Mouse (Mus musculus) E14TG2a.4 (cell line): ENCODE data around the gene Thbs2.

Experiments
- H3K27me3 ChIP-seq: 2 replicates; pipeline ENCODE4 v1.6.1; 2014; ENCODE audit warnings: low read length, control low read depth; ENCODE audit not compliant: insufficient read depth
- H3K36me3 ChIP-seq: 2 replicates; pipeline ENCODE4 v1.6.1; 2014; ENCODE audit warnings: low read length, control low read depth; ENCODE audit not compliant: insufficient read depth
- H3K4me1 ChIP-seq: replicated peaks from 2 replicates; pipeline ENCODE4 v1.6.1; 2014; ENCODE audit warnings: low read depth, low read length, control low read depth
- H3K4me3 ChIP-seq: replicated peaks from 2 replicates; pipeline ENCODE4 v1.5.1; 2014; ENCODE audit warnings: mild to moderate bottlenecking, low read length
- H3K9me3 ChIP-seq: 2 replicates; pipeline ENCODE4 v1.6.1; 2014; ENCODE audit warnings: low read length, control low read depth
- CTCF ChIP-seq: conservative IDR thresholded peaks from 2 replicates; pipeline ENCODE4 v1.5.1; 2014; ENCODE audit warnings: low read length
- NANOG ChIP-seq: IDR thresholded peaks from 2 replicates; pipeline ENCODE4 v1.6.1; 2014; ENCODE audit warnings: borderline replicate concordance, low read length, mixed read lengths
- POU5F1 ChIP-seq: IDR thresholded peaks from 2 replicates; pipeline ENCODE4 v1.6.1; 2014; ENCODE audit warnings: low read length, borderline replicate concordance

Thbs2 gene

DNA sequence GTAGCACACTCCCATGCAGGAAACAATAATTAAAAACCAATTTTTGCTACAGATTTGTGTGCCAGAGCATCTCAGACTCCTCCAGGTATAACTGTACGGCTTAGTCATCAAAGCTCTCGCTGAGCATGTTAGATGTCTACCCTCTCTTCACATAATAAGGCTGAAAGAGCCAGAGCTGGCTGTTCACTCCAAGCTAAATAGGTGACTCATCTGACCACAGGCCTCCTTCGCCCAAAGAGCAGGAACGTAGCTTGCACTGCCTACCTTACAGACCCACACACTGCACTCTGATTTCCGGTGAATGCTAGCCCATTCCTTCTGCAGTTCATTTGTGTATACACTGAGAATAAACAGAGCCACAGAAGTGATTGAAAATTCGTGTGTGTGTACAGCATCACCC, 31.6 kb downstream of the Thbs2 start:
- no peak for TF ChIP-seq POU5F1
- no peak for TF ChIP-seq NANOG
- TF ChIP-seq CTCF, result no peak

DNA sequence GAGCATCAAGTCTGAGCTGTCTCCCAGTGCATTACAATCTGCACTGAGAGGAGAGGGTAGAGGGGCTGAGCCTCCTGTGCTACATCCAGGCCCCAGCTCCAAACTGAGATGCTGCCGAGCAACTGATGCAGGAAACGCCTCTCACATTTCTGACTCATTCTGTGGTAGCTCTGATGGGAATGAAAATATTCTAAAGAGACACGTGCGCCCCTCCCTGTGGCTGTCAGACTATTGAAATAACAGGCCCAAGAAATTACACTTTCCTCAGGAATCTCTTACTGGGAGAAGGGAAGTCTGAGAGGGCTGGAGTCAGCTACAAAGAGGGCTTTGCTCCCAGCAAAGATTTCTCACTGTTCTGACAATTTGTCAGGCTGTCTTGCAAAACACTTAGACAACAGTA, 34.3 kb downstream of the Thbs2 start:
- no peaks in the 10 kb centered on the region for H3K9me3 ChIP-seq
- no peaks in the 10 kb centered on the region for H3K36me3 ChIP-seq
- no peak for TF ChIP-seq POU5F1
- no peak for TF ChIP-seq NANOG
- TF ChIP-seq CTCF, result no peak
- H3K4me1 ChIP-seq, result peaks cover 4% of the 10 kb centered on the region
- no peak overlapping the region for H3K4me3 ChIP-seq
- peaks cover 9% of the 10 kb centered on the region for H3K27me3 ChIP-seq

More for the DNA sequence above, 31.6 kb downstream of the Thbs2 start:
- H3K4me1 ChIP-seq, result no peaks in the 10 kb centered on the region
- H3K9me3 ChIP-seq, result no peaks in the 10 kb centered on the region
- H3K36me3 ChIP-seq, result no peaks in the 10 kb centered on the region
- peaks cover 9% of the 10 kb centered on the region for H3K27me3 ChIP-seq
- H3K4me3 ChIP-seq, result no peak overlapping the region

DNA sequence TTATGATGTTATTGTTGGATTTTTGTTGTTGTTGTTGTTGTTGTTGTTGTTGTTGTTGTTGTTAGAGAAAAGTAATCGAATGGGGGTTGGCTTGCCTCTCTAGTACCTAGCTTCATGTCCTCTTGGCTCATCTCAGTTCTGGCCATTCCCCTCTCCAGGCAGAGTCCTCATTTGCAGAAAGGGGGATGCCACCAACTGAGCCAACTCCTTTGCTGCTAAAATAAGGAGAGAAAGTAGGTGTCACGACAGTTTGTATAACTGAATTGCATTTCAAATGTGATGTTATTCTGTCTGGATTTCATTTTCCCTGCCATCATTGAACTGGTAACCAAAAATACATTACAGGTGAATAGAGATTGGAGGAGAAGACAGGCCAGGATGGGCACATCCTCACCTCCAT, 35.9 kb downstream of the Thbs2 start:
- Histone ChIP-seq H3K4me1 (peaks cover 5% of the 10 kb centered on the region), H3K27me3 (peaks cover 9% of the 10 kb centered on the region), H3K36me3 (no peaks in the 10 kb centered on the region), H3K9me3 (no peaks in the 10 kb centered on the region), H3K4me3 (no peak overlapping the region)
- TF ChIP-seq NANOG (no peak), POU5F1 (no peak), CTCF (no peak)

DNA sequence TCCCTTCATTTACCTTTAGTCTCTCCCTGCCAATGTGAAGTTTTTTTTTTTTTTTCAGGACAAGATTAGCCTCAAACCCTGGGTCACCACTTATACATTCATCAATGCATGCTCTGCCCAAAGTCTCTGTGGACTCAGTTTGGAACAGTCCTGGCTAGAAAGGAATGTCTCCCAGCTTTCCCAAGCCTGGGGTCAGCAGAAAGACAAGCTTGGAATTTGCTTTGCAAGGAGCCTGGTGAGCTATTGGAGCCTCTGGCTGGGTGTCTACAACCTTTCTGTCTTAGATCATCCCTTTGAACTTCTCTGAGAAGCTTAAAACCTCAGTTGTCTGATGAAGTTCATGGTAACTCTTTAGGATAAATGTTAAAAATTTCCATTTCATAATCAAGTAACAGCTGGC, 36.9 kb downstream of the Thbs2 start:
- peaks cover 5% of the 10 kb centered on the region for H3K4me1 ChIP-seq
- peaks cover 11% of the 10 kb centered on the region for H3K27me3 ChIP-seq
- H3K4me3 ChIP-seq, result no peak overlapping the region
- no peak for TF ChIP-seq CTCF
- no peaks in the 10 kb centered on the region for H3K36me3 ChIP-seq
- no peaks in the 10 kb centered on the region for H3K9me3 ChIP-seq

DNA sequence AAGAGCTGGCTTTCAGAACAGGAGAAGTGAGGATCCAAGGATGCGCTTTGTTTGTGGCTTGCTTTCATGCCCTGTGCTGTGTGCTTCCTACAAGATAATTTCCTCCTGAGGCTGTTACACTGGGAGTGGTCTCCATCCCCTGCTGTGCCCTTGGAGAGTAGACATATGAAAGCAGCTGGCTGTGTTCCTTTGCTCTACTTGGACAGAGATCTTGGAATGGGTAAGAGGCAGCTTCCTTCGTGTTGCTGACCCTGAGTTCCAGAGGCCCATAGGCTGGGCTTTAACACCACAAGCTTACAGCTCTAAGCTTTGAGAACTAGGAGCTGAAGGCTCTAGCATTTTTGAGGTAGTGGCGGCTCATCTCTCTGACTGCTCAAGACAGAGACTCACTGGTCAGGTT, 39.1 kb downstream of the Thbs2 start:
- TF ChIP-seq POU5F1, result no peak
- no peak for TF ChIP-seq CTCF
- TF ChIP-seq NANOG, result no peak
- H3K9me3 ChIP-seq, result no peaks in the 10 kb centered on the region
- peaks cover 5% of the 10 kb centered on the region for H3K4me1 ChIP-seq

DNA sequence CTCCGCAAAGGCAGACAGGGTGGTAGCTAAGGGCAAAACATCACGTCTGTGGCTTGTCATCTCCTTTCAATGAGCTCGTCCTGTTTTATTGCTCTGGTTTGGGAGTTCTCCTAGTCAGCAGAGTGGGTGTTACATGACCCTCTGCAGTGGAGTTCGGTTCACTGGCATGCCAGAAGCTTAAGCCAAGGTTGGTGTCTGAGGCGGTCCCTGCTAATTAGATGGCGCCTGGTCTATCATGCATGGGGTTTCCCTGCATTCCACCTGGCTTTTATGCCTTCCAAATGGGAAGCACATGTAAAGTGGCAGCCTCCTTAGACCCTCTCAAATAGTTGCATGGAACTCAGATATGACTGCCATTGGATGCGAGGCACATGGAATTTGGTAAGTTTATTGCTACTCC, 42.0 kb downstream of the Thbs2 start:
- H3K36me3 ChIP-seq, result no peaks in the 10 kb centered on the region
- H3K27me3 ChIP-seq, result peaks cover 26% of the 10 kb centered on the region
- TF ChIP-seq NANOG (no peak), CTCF (no peak), POU5F1 (no peak)

More for the DNA sequence above, 39.1 kb downstream of the Thbs2 start:
- no peaks in the 10 kb centered on the region for H3K36me3 ChIP-seq
- H3K4me3 ChIP-seq, result no peak overlapping the region
- peaks cover 21% of the 10 kb centered on the region for H3K27me3 ChIP-seq

DNA sequence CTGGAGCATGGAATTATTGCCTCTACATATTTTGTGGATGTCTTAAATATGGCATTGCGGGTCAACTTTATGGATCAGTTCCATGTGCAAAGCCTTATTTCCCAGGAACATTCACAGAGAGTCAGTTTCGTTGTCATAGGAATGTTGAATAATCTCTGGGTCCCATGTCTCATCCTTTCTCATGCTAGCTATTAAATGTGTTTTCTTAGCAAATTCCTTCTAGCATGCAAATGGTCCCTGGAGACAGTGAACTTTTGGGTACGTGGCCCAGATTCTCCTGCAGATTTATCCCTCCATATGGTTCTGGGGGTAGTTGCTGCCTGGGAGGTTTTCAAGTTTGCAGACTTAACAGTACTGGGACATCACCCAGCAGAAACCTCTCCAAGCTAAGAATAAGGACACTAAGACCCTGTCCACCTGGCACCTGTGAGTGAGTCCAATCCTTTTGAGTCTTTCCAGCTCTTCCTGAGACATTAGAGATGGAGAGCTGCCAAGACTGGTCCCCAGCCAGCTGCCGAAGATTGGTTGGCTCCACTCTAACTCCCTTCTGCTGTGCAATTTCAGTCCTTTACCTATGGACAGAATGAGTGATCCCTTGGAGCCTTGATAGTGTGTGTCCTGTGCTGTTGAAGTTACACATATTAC, 45.9 kb downstream of the Thbs2 start:
- TF ChIP-seq CTCF (no peak), NANOG (no peak), POU5F1 (no peak)

More for the DNA sequence above, 42.0 kb downstream of the Thbs2 start:
- no peaks in the 10 kb centered on the region for H3K9me3 ChIP-seq
- peaks cover 5% of the 10 kb centered on the region for H3K4me1 ChIP-seq
- no peak overlapping the region for H3K4me3 ChIP-seq

DNA sequence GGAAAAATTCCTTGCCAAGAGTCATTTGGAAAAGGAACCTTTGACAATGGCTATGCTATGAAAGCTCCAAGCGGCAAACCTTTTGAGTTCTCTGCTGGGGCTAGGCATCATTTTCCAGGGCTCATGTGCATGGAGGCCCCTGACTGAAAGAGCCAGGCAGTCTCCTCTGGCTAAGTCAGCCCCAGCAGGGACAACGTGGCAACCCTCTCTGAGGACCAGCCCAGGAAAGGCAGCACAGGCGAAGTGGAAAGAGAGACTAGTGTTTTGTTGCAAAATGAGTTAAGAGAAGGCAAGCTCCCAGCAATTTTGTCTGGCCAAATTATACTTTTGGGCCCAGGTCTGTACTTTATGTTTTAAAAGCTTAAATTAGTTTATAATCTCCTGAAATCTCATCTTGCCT, 50.0 kb downstream of the Thbs2 start:
- TF ChIP-seq NANOG (no peak), CTCF (no peak)
- H3K4me3 ChIP-seq, result no peak overlapping the region

More for the DNA sequence above, 45.9 kb downstream of the Thbs2 start:
- H3K9me3 ChIP-seq, result no peaks in the 10 kb centered on the region
- no peaks in the 10 kb centered on the region for H3K4me1 ChIP-seq
- H3K4me3 ChIP-seq, result no peak overlapping the region
- no peaks in the 10 kb centered on the region for H3K36me3 ChIP-seq
- peaks cover 26% of the 10 kb centered on the region for H3K27me3 ChIP-seq

More for the DNA sequence above, 50.0 kb downstream of the Thbs2 start:
- no peaks in the 10 kb centered on the region for H3K36me3 ChIP-seq
- no peaks in the 10 kb centered on the region for H3K4me1 ChIP-seq
- no peaks in the 10 kb centered on the region for H3K9me3 ChIP-seq
- peaks cover 11% of the 10 kb centered on the region for H3K27me3 ChIP-seq
